Mouse (Mus musculus): Measurements from ENCODE around the gene 1700029P11Rik.

The 1700029P11Rik gene

DNA sequence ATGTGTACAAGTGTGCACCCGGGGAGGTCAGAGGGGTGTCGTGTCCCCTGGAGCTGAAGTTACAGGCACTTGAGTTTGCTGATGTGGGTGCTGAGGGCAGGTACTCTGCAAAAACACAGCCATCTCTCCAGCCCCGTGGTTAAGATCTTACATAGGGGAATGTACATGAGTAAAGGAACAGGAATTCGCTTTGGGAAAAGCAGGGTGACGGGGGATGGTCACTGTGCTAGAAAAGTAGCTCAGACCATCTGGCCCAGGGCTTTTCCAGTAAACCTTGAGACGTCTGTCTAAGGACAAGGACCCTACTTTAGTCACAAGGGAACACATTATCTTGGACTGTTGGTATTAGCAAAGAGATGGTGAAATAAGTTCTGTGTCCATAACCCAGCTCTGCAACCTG is 31.6 kb downstream of the 1700029P11Rik start:
- DNase-seq (ENCODE audit: low read depth, low spot score): no peak

DNA sequence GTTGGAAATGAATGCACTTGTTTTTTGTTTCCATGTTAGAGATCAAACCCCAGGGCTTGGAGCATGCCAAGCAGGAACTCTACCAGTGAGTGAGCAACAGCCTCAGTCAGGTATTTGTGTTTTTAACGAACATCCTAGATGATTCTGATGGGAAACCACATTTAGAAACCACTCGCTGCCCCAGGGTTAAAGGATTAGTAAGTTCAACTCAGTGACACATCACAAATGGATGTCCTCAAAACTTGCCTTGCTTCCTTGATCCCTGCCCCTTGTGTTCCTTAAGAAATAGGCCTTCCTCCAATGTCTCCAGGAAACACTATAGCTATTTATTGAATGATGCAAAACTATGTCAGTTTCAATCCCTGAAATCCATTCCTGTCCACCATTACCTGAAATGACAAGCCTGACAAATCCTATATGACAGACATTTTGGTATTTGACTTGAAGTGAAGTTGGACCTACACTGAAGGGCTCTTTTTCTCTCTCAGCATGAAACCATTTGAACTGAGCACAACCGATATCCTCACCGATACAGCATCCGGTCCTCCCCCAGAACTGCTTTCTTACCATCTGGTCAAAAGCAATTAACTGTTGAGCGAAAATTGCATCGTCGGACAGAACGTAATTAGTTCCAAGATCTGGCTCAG is 34.5 kb downstream of the 1700029P11Rik start:
- no peak for DNase-seq (ENCODE audit: low read depth, low spot score)

DNA sequence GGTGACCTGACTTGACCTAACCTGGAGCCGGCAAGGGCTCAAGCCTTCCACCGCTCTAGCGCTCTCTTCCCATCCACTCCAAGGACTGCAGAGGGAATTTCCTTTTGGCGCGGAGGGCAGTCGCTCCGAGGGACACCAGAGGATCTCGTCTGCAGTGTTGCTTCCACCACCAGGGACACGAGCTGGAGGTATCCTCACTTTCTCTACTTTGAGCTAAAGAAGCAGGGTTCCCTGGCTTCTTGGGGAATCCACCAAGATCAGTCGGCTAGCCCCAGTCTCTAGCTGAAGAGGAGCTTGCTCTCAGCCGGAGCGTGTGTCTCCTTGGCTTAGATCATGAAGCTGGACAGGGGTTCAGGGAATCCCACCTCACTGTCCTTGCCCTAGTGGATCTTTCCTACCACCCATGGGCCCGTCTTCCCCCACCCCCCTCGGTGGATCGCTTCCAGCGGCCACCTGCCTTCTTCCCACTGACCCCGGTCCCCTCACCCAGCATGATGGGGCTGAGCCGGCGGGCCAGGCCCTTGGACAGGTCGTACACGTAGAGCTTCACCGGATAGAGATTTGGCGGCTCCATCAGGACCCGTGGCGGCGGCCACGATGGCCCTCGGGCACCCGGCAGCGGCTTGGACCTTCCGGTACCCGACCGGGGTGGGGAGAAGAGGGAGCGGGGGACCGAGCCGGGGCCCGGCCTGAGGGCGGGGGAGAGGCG is 35.2 kb downstream of the 1700029P11Rik start:
- DNase-seq (ENCODE audit: low read depth, low spot score): peak; percentile 20

DNA sequence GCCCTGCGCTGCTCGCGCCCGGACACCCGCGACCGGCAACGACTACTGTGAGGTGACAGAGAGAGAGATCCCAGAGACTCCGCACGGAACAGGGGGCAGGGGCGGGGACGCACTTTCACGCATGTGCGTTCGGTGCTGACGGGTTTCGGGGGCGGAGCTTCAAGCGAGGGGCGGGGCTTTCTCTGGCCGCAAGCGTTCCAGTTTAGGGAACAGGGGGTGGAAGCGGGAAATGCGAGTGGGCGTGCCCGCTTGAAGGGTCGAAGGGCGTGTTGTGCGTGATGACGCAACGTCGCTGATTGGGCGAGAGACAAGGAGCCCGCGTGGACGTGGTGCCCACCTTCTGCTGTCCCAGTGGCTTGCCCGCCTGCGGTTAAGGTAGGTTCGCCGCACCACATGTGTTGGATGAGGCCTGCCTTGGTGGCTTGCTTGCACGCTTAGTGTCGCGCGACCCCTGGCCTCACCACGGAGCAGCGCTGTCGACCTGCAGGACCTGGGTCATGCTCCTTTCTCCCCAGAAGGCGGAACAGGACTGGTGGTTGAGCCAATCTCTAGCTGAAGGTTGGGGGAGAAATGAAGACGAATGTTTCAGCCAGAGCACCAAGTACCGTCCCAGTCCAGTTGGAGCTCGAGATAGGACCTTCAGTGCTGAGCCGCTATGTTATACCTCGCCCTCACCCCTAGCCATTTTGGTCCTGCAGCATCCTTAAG is 35.9 kb downstream of the 1700029P11Rik start:
- peak; percentile 97 for DNase-seq (ENCODE audit: low read depth, low spot score)

DNA sequence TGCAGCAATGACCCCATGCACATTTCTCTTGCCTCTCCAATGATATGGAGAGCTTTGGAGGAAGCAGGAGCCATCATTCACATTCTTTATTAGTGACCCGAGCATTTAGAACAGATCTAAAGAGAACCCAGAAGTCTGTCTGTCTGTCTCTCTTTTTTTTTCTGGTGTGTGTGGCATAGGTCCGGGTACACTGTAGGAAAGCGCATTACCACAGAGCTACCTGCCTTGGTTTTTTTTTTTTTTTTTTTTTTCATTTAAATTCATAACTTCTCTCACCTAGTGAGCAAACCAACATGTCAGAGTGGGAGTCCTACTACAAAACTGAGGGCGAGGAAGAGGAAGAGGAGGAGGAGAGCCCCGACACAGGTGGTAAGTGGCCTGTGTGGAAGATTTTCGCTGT is 36.5 kb downstream of the 1700029P11Rik start:
- DNase-seq (ENCODE audit: low read depth, low spot score): no peak

DNA sequence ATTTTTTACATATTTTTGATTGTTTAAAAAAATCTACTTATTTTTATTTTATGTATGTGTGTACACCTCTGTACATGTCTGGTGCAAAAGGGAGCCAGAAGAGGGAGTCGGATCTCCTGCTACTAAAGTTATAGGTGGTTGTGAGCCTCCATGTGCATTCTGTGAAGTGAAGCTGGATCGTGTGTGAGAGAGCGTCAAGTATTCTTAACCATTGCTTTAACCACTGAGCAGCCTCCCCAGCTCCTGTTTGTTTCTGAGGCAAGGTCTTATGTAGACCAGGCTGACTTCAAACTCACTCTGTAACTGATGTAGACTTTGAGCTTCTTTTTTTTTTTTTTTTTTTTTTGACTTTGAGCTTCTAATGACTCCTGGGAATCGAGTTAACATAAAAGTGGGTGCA is 37.1 kb downstream of the 1700029P11Rik start:
- DNase-seq (ENCODE audit: low read depth, low spot score): no peak

DNA sequence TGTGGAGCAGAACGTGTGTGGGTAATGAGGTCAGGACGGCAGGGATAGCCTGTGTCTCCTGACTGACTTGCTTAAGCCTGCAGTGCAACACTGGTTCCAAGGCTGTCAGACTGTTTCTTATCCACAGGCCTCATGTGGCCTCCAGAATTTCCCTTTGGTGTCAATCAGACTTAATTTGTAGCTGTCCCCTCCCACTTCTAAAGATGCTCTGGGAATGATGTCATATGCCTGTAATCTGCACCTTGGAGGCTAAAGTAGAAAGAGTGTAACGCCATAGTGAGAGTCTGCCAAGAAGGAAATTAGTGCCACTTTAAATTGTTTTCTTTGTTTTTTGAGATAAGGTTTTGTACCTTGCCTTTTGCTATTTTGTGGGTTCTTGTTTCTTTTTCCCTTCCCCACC is 38.9 kb downstream of the 1700029P11Rik start:
- DNase-seq (ENCODE audit: low read depth, low spot score): no peak

DNA sequence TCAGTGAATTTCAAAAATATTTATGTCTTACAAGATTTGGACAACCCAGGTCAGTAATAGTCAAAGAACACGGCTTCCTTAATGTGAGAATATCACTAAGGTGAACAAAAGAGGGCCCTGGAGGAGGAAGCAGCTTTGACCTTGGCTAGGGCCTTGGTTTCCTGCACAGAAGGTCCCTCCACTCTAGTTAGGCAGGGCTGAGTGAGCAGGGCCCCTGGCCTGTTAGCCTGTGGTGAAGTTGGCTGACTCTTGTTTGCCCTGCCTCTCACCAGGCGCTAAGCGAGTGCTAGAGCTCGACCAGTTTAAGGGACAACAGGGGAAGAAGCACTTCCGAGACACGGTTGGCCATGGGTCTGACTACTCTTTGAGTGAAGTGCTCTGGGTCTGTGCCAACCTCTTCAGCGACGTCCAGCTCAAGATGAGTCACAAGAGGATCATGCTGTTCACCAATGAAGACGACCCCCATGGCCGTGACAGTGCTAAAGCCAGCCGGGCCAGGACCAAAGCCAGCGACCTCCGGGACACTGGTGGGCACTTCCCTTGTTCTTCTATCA is 42.3 kb downstream of the 1700029P11Rik start:
- DNase-seq (ENCODE audit: low read depth, low spot score): no peak

DNA sequence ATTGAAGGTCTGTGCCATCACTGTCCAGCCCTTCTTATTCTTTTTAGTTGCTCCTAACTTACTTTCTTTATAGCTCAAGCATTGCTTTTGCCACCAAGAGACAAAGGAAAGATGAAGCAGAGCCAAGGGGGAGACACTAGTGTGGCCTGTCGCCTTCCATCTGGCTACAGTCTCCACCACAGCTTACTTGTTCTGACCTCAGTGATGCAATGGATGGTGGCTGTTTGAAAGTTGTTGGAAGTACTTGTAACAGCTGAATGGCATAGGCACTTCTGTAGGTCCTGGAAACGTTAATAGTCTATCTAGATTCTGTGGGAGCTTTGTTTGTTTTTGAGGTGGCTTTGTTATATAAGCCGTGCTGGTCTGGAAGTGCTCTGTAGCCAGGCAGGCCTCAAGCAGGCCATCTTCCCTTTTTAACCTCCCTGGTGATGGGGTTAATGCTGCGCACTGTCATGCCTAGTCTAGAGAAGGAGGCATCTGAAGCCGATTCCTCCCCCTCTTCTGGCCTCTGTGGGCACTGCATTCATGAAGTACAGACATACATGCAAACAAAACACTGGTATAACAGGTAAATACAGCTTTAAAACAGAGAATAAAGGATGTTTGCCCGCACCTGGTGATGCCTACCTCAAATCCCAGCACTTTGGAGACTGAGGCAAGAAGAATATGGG is 43.8 kb downstream of the 1700029P11Rik start:
- no peak for DNase-seq (ENCODE audit: low read depth, low spot score)

DNA sequence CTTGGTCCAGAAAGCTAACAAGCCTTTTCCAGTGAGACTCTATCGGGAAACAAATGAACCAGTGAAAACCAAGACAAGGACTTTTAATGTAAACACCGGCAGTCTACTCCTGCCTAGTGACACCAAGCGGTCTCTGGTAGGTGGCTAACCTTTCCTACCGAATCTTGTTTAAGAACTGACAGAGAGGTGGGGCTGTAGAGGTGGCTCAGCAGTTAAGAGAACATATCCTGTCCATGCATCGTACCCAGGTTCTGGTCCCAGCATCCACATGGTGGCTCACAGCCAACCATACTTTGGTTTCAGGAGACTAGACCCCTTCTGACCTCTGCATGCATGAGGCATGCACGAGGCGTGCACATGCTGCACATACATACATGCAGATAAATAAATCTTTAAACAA is 46.9 kb downstream of the 1700029P11Rik start:
- DNase-seq (ENCODE audit: low read depth, low spot score): no peak

DNA sequence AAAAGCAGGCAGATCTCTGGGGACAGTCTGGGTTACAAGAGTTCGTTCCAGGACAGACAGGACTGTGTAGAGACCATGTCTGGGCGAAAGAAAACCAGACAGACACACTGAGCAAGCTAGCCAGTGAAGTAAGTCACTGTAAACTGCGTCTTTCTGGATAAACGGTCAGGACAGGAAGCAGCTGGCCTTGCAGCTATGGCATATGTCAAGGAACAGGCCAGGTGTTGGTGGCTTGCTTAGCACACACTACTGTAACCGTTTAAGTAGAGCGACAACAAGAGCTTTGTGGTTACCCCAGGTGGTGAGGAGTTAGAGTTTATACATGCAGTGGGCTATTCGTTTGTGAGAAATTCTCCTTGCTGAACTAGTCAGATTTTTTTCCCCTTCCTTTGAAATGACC is 47.4 kb downstream of the 1700029P11Rik start:
- no peak for DNase-seq (ENCODE audit: low read depth, low spot score)
